Mouse (Mus musculus): ENCODE measurements around the gene Vmn2r120.
"Not testable (repeated sequence)": the region's sequence is repeated elsewhere in the genome, so short reads cannot be mapped to it uniquely, and the experiment has no call there.

Vmn2r120 gene

DNA sequence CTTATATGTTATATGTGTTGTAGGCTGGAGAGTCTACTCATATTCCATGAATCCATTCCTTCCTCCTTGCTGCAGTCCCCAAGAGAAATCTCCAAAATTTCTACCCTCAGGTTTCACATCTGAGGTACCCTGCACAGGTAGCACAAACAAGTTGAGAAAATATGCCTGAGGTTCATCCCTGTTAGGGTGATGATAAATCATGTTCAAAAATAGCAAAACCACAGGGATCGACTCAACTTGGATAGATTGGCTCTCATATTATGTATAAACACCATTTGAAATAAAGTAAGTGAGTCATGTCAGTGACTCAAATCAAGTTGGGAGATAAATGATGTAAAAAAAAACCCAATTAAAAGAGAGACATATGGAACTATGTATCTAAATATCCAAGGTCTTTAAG is at the start of gene Vmn2r120:
TSS of gene Vmn2r120 (minus strand) at position 101 of the 400 bp plus-strand sequence.
- no peak for DNase-seq

- not testable (repeated sequence) for DNase-seq
These were observed 42.0 kb upstream of the Vmn2r120 start for GRCm38 (mm10) chr17:57587273-57587672.

- DNase-seq, result peak; percentile 0
These were observed 28.9 kb upstream of the Vmn2r120 start for GRCm38 (mm10) chr17:57574075-57574705.

All from lung, postnatal 36 days (tissue).